Mouse (Mus musculus) heart, adult 2 months (tissue): ENCODE results near the gene Mosmo. TPM values are rescaled to one million over a fixed set of nuclear protein-coding genes. Genes with fewer than 3 reads are reported as not detected.

Source experiments
- DNase-seq, 2 experiments: peaks; one replicate each; pipeline ENCODE4 v3.0.0; 2021
- H3K27ac ChIP-seq: fragments of 200-600 bp; 2 replicates; pipeline ENCODE4 v1.8.1; 2022
- H3K27me3 ChIP-seq: fragments of 200-500 bp; 2 replicates; pipeline ENCODE4 v1.6.1; 2012; ENCODE audit warnings: mild to moderate bottlenecking, low read length, inconsistent platforms, mixed read lengths; ENCODE audit not compliant: control insufficient read depth, insufficient read depth
- H3K36me3 ChIP-seq: fragments of 200-500 bp; 2 replicates; pipeline ENCODE4 v1.6.1; 2012; ENCODE audit warnings: low read length, inconsistent platforms; ENCODE audit not compliant: control insufficient read depth, insufficient read depth
- H3K4me1 ChIP-seq: fragments of 200-500 bp; 2 replicates; pipeline ENCODE4 v1.6.1; 2011; ENCODE audit warnings: low read length; ENCODE audit not compliant: control insufficient read depth, insufficient read depth
- H3K4me3 ChIP-seq: fragments of 200-600 bp; 2 replicates; pipeline ENCODE4 v1.8.1; 2022
- H3K79me2 ChIP-seq: fragments of 200-500 bp; replicated peaks from 2 replicates; pipeline ENCODE4 v1.6.1; 2012; ENCODE audit warnings: mild to moderate bottlenecking, inconsistent platforms, low read length, moderate library complexity, mixed read lengths; ENCODE audit not compliant: control insufficient read depth, insufficient read depth
- H3K9ac ChIP-seq: fragments of 200-500 bp; 2 replicates; pipeline ENCODE4 v1.6.1; 2012; ENCODE audit warnings: low read depth, mild to moderate bottlenecking, control low read depth, inconsistent platforms, low read length, mixed read lengths
- CTCF ChIP-seq: fragments of 200-600 bp; IDR thresholded peaks from 2 replicates; pipeline ENCODE4 v1.8.1; 2022; ENCODE audit warnings: antibody characterized with exemption, mild to moderate bottlenecking, moderate library complexity
- EP300 ChIP-seq: fragments of 200-500 bp; IDR thresholded peaks from 2 replicates; pipeline ENCODE4 v1.6.1; 2011; ENCODE audit warnings: low read depth, low read length, control low read depth; ENCODE audit not compliant: insufficient read depth
- POLR2A ChIP-seq: fragments of 200-500 bp; IDR thresholded peaks from 2 replicates; pipeline ENCODE4 v1.6.1; 2011; ENCODE audit warnings: mild to moderate bottlenecking, low read depth, low read length, control low read depth; ENCODE audit not compliant: insufficient read depth
- WGBS: fragments of 180-500 bp; shearing (Covaris S2); methylation state at CpG from one replicate; pipeline ENCODE4 v1.1.7; 2018; 5-methylcytosine and 5-hydroxymethylcytosine counted together
- intact Hi-C: fragments of 180-260 bp; cut with DNase I; formaldehyde crosslinking; loops from one replicate; pipeline ENCODE4 v1.15.1; 2025
- long read RNA-seq: library from polyadenylated mRNA; stranded (forward); transcript quantifications from one replicate; pipeline ENCODE4 v2.0.0, GENCODE M21; 2021
- polyA plus RNA-seq: library from polyadenylated mRNA; depleted of rRNA; stranded (reverse); fragments of >200 nt; gene quantifications from 2 replicates; pipeline ENCODE4 v1.2.3, GENCODE M21; 2012; rRNA removed
- total RNA-seq, 2 experiments: library from RNA; stranded (reverse); gene quantifications; 2 replicates each; pipeline ENCODE4 v1.2.3; 2021

Gene Mosmo
- 10 to 100 TPM; 27.8 to 29.6 TPM for total RNA-seq
- polyA plus RNA-seq, result 27.5 and 32.0 TPM in 2 replicates
- long read RNA-seq, partial matches to known transcripts, result 2 of 5 reads
- long read RNA-seq, other reads (novel, unspliced or antisense), result 1 of 5 reads

DNA sequence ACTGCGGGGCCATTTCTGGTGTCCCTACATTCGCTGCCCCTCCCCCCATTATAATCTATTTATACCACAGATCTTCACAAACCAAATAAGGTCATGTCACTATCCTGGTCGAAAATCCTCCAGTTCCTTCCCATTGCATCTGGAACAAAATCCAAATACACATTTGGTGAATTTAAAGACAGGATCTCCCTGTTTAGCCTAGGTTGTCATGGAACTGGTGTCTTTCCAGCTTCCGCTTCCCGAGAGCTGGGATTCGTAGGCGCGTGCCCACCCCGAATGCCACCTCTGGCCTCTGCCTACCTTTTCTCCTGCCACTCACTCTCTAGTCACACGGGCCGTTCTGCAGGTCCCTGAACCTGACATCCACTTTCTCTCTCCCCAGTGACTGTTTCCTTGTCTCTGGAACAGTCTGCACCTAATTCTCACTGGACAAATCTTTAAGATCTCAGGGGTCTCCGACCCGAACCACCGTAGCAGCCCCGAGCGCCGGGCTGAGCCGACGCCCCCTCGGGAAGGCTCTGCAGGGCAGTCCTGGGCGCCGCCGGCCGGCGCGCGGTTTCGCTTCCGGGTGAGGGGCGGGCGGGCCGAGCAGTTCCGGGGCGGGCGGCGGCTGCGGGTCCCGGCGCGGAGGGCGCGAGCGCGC lies at the start of gene Mosmo:
Mosmo (plus strand) TSS at position 618 of the 643 bp plus-strand sequence.
- Histone ChIP-seq H3K4me3 (peak within 1 kb of the TSS; percentile 75), H3K27ac (peak within 1 kb of the TSS; percentile 85), H3K27me3 (no peaks in the 10 kb centered on the region), H3K36me3 (0 out of 2 replicates have a peak, but pooled peaks cover 6% of the 10 kb centered on the region), H3K79me2 (peaks cover 3% of the 10 kb centered on the region), H3K9ac (peak within 1 kb of the TSS; percentile 98), H3K4me1 (peaks cover 10% of the 10 kb centered on the region)
- DNase-seq, result peak; percentile 82 to 85
- intact Hi-C loops, result loop anchor here (10.0 kb wide), 1 partner anchor 238 kb away; the partner anchor contains the start of gene Polr3e
- TF ChIP-seq POLR2A (peak; percentile 39; the same call in 1 of the 2 replicates), CTCF (0 out of 2 replicates have a peak, but pooled peaks have one; percentile 1), EP300 (no peak)
- WGBS, result under 1% methylated on average over 44 of the region's 44 CpGs

DNA sequence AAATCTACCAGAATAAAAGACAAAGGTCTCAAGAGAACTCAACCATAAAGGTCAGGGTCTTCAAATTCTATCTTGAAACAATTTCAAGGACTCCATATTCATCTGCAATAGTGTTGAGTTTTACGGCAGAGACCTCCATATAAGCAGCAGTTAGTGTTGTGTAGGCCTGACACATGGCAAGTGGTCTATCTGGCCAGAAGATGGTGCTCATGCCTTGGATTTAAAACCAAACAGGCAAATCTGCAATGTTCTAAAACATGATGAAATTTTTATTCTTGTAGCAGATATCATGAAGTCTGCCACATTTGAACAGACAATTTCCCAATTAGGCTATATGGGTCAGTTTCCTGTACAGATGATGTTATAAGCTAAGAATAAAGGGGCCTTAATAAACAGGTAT lies 44.9 kb upstream of the Mosmo start:
- Histone ChIP-seq H3K27ac (no peak overlapping the region), H3K4me3 (no peak overlapping the region), H3K79me2 (peaks cover 6% of the 10 kb centered on the region; the same call in 1 of the 2 replicates), H3K27me3 (no peaks in the 10 kb centered on the region), H3K9ac (no peak overlapping the region), H3K36me3 (peaks cover 9% of the 10 kb centered on the region), H3K4me1 (peaks cover 6% of the 10 kb centered on the region)
- TF ChIP-seq EP300, result no peak
- no peak for TF ChIP-seq POLR2A
- peak; percentile 65 for TF ChIP-seq CTCF
- no peak for DNase-seq
- intact Hi-C loops, result loop anchor here (5.0 to 10.0 kb wide), 4 partner anchors 190 to 508 kb away; partner anchors contain the start of genes Mettl9 and Polr3e
- 67% methylated on average over 1 of the region's 1 CpGs for WGBS

GRCm38 (mm10) chr7:120634301-120634700 lies 43.1 kb upstream of the Mosmo start:
- peak in 1 of 2 experiments; percentile 18 for DNase-seq
- Histone ChIP-seq H3K36me3 (peaks cover 23% of the 10 kb centered on the region), H3K4me1 (peaks cover 6% of the 10 kb centered on the region), H3K4me3 (peak overlapping the region; percentile 79), H3K9ac (peak overlapping the region; percentile 79), H3K79me2 (peaks cover 6% of the 10 kb centered on the region; the same call in 1 of the 2 replicates), H3K27ac (peak overlapping the region; percentile 99), H3K27me3 (no peaks in the 10 kb centered on the region)
- WGBS, result 7% methylated on average over 9 of the region's 9 CpGs
- no peak for TF ChIP-seq EP300
- intact Hi-C loops, result loop anchor here (5.0 to 10.0 kb wide), 4 partner anchors 188 to 510 kb away; partner anchors contain the start of genes Mettl9 and Polr3e

- H3K36me3 ChIP-seq, result peaks cover 28% of the 10 kb centered on the region
- TF ChIP-seq CTCF (peak; percentile 84), EP300 (peak; percentile 47; the same call in 1 of the 2 replicates), POLR2A (peak; percentile 96)
- peak within 1 kb of the TSS; percentile 88 for H3K9ac ChIP-seq
- H3K4me1 ChIP-seq, result peaks cover 6% of the 10 kb centered on the region
- DNase-seq, result peak; percentile 89 to 90
- no peaks in the 10 kb centered on the region for H3K27me3 ChIP-seq
- under 1% methylated on average over 45 of the region's 45 CpGs for whole genome bisulfite sequencing
- H3K79me2 ChIP-seq, result peaks cover 6% of the 10 kb centered on the region; the same call in 1 of the 2 replicates
- H3K4me3 ChIP-seq, result peak within 1 kb of the TSS; percentile 79
- intact Hi-C loops, result loop anchor here (5.0 to 10.0 kb wide), 4 partner anchors 187 to 510 kb away; partner anchors contain the start of genes Mettl9 and Polr3e
- peak within 1 kb of the TSS; percentile 99 for H3K27ac ChIP-seq
Observed at GRCm38 (mm10) chr7:120634711-120635361, 42.6 kb upstream of the Mosmo start, which contains the start of gene Uqcrc2. TSS of gene Uqcrc2 (plus strand) at chr7:120635176.

DNA sequence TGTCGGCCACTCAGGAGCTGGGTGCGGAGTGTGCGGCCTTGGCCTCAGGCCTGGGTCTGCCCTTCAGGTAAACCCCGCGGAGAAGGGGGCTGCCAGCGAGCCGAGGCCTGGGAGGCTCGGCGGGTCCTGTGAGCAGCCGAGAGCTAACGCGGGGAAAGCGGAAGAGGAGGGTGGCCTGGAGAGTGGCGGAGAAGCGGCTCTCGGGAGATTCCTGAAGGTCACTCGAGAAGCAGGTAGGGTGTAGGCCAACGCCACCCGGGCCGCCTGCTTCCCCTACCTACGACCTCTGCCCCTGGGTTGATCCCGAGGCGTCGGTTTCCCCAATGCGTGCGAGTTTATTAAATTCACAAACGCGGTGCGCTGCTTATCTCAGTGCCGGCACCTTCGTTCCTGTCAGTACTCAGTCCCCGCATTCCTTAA lies 42.0 kb upstream of the Mosmo start:
- intact Hi-C loops, result loop anchor here (10.0 kb wide), 3 partner anchors 279 to 511 kb away; partner anchors contain the start of genes Mettl9 and Polr3e
- no peak for DNase-seq
- Histone ChIP-seq H3K27me3 (no peaks in the 10 kb centered on the region), H3K9ac (peak overlapping the region; percentile 88), H3K4me3 (peak overlapping the region; percentile 79), H3K4me1 (peaks cover 6% of the 10 kb centered on the region), H3K27ac (peak overlapping the region; percentile 99), H3K79me2 (peaks cover 6% of the 10 kb centered on the region; the same call in 1 of the 2 replicates), H3K36me3 (peaks cover 31% of the 10 kb centered on the region)
- no peak for TF ChIP-seq POLR2A
- WGBS, result under 1% methylated on average over 32 of the region's 32 CpGs
